Mouse (Mus musculus) fibroblast of lung, adult 2 months (primary cell): ENCODE measurements around the gene Igsf21.

ENCODE experiments used
- DNase-seq: peaks from one replicate; pipeline ENCODE4 v3.0.0-alpha.2; 2011; ENCODE audit warnings: low read depth

Gene Igsf21

GRCm38 (mm10) chr4:140237305-140237741 lies 9.3 kb downstream of the Igsf21 start:
- DNase-seq: no peak

- DNase-seq: no peak
These were observed 11.0 kb downstream of the Igsf21 start for GRCm38 (mm10) chr4:140235361-140236153.

DNA sequence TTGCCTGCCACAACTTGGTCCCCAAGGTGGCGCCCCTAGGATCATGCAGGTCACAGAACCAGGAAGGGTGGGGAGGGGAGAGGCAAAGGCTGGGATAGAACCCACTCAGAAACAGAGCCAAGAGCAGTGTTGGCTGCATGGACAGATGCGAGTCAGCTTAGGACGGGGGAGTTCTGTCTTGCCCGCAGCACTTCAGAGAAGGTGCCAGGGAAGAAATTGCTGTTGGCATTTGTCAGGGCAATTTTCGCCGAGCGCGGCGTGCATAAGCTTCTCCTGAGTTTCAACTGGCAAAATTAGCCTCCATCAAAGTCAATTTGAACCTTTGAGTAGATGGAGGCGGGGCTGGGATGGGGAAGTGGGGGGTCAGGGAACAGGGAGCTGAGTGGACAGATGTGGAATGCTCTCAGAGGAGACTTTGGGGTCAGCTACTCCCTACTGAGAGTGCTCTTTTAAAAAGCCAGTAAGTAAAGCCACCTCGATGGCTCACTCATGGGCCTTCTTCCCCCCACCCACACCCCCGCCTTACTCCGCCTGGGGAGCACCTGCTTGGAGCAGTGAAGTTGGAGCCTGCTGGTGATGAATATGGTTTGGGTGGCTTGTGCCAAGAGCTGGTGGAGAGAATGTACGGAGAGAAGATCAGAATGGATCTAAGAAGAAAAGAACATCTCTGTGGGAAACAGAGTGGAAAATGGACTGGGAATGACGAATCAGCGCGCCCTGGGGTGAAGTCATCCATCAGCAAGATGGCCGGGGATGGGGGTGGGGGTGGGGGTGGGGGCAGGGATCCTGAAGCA lies 12.0 kb downstream of the Igsf21 start:
- DNase-seq: no peak

DNA sequence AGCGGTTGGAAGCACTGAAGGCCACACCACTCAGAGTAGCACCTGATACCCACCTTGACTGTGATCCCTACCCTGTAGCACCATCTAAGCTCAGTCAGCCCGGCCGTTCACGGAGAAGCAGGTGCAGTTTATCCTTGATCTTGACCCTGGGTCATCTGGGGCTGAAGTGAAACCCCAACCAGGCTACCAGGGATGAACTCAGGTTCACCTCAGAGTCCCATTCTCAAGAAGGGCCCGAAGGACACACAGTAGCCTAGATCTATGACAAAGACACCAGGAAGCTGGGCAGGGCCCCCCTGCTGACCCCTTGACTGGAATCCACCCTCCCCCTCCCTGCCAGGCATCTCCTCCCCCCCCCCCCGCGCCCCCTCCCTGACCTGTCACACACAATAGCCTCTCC lies 18.7 kb downstream of the Igsf21 start:
- DNase-seq: no peak

DNA sequence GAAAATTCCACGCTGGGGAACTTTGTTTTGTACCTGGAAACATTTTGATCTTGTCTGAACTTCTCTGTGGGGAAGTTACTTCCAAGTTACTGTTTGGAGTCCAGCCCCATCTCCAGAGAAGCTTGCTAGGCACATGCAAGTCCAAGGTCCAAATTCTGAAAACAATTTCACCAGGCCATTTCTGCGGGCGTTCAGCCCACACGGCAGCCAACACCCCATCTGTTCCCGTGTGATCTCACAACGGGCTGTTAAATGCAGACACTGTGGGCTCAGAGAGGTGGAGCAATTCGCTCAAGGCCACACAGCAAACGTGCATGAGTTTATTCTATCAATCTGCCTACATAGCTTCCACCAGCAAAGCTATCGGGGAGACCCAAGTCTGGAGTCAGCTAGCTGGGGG lies 21.4 kb downstream of the Igsf21 start:
- DNase-seq: no peak

DNA sequence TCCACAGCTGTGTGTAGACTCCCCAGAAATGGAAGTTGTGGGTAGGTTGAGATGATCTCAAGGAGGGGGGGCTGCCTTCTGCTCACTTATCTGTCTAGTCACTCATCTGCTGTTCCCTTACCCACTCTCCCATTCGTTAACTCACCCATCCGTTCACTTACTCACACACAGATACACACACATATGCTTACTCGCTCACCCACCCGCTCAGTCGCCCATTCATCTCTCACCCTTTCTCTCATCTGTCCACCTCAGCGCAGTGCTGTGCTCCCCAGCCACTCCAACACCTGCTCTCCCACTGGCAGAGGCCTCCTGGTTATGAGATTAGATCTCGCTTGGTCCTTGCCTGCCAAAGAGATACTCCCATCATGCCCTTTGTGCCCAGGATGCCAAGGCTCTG lies 22.1 kb downstream of the Igsf21 start:
- no peak for DNase-seq

DNA sequence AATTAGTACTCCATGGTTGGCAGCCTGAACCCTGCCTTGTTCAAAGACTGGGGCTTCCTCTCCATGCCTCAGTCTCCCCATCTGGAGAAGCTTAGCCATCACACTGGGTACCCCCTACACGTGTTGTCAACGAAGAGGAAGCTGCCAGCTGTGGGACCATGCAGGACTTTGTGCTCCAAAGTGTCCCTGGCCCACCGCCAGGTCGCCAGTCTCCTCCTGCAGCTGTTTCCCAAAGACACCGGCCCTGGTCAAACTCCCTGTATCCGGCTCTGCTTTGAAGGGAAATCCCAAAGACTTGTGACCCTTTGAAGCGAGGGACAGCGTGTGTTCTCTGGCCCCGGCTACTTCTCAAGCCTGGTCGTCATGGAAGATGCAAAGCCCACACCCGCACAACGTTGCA lies 23.5 kb downstream of the Igsf21 start:
- no peak for DNase-seq

GRCm38 (mm10) chr4:140220326-140221093 lies 26.1 kb downstream of the Igsf21 start:
- DNase-seq: no peak

- no peak for DNase-seq
These were observed 27.4 kb downstream of the Igsf21 start for GRCm38 (mm10) chr4:140218853-140219852.

DNA sequence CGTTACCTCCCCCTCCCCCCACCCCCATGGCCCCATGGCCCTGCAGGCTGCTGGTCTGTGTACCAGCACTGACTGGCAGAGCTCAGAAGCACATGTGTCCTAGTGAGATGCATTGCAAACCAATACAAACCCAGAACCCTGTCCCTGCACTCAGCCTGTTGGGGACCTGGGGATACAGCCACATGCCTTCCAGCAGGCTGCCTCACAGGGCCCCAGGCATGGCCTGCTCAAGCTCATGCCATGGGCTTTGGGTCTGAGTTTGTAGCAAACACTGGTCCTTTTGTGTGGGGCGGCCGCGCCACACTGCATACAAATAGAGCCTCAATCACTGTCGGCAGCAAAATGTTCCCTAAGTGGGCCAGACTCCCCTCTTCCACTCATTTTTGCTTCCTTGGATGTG lies 28.2 kb downstream of the Igsf21 start:
- DNase-seq: no peak

GRCm38 (mm10) chr4:140217934-140218333 lies 28.6 kb downstream of the Igsf21 start:
- no peak for DNase-seq

GRCm38 (mm10) chr4:140216096-140216495 lies 30.5 kb downstream of the Igsf21 start:
- DNase-seq: no peak

DNA sequence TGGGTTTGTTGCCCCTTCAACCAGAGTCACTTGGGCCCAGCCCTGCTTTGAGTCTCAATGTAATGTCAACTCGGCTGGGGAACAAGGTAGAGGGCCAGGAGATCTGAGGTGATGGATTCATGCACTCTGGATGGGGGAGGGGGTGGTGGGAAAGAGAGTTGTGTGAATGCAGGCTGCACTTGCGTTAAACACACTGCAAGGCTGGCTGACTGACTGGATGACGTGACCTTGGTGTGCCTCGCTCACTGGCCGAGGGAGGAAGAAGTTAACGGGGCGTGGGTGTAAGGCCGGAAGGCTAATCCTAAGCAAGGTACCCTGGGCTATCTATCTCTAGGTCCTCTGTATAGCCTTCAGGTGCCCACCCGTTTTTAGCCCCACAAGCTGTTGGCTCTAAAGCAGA lies 31.4 kb downstream of the Igsf21 start:
- DNase-seq: no peak

- DNase-seq: no peak
These were observed 32.2 kb downstream of the Igsf21 start for GRCm38 (mm10) chr4:140214406-140214805.

- no peak for DNase-seq
These were observed 36.3 kb downstream of the Igsf21 start for GRCm38 (mm10) chr4:140210129-140210890.

DNA sequence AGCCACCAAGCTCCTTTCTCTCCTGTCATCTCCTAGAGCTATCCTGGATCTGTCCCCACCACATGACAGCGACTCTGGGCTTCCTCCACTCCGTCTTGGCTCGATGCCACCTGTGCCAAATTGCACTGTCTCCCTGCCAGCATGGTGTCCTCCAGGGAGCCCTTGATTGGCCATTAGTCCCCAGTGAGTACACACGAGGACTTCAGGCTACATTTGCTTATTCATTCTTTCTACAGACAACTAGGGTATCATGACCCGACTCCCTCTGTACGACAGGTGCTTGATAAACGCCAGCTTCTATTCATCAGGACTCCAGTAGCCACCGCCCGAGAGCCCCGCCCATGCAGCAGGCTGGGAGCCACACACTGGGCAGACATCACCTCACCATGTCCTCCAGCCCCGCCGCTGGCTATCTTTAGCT lies 40.8 kb downstream of the Igsf21 start:
- no peak for DNase-seq

DNA sequence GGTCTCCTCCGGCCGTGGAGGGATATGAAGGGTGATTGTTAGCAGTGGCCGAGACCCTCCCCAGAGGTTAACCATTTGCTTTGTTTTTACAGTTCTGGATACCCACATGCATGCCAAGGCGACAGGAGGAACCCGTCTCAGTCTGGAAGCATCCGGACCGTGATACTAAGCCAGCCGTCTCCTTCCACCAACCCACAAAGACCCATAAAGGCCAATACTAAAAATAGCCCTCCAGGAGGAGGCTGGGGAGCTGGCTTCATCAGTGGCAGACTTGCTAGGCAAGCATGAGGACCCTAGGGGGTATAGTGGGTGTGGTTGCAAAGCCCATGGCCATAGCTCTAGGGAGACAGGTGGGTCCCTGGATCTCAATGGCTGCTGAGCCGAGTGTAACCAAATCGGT lies 41.8 kb downstream of the Igsf21 start:
- DNase-seq: no peak

GRCm38 (mm10) chr4:140203696-140204272 lies 42.8 kb downstream of the Igsf21 start:
- no peak for DNase-seq

- DNase-seq: no peak
These were observed 44.4 kb downstream of the Igsf21 start for GRCm38 (mm10) chr4:140202196-140202595.

DNA sequence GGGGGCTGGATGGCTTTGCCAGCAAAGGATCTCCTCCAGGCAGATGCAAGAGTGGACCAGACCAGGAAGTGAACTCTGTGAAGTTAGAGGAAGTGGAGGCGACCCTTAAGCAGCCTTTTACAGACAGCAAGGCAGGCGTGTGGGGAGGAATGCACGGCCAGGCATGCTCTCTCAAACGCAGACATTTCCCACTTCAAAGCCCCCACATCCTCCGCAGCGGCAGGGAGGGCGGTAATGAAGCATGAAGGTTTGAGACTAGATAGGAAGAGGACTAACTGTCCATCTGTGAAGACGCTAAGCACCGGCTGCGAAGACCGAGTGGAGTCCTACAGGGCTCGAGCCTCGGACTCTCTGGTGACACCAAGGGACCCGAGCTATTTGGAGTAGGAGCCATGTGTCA lies 46.3 kb downstream of the Igsf21 start:
- DNase-seq: no peak
